Mouse (Mus musculus): ENCODE data around the gene Gm45716. TPM values are rescaled to one million over a fixed set of nuclear protein-coding genes. Genes with fewer than 3 reads are reported as not detected.
A peak's percentile ranks its signal among the peaks of the same experiment; 100 is the strongest.

Gene Gm45716
- polyA plus RNA-seq (2012; rRNA removed) = 0.62 and 1.2 TPM in 2 replicates

DNA sequence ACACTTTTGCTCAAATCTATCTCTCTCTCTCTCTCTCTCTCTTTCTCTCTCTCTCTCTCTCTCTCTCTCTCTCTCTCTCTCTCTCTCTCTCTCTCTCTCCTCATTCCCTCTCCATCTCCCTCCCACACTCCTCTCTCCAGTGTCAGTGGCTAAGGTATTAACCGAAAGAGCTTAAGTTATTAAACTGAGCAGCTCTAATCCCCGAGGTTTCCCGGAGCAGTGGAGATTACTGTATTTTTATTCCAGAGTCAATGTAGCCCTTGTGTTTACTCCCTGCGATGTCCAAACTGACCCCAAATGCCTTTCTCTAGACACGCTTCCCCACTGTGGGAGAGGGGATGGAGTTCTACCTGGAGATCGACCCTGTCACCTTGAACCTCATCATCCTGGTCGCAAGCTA lies at the start of gene Gm45716:
Gene Gm45716 (plus strand): TSS at position 243 of the 400 bp plus-strand sequence.
- 90% methylated on average over 7 of the region's 7 CpGs for WGBS
- TF ChIP-seq CTCF (IDR thresholded peaks at IDR 0.05; ENCODE audit: extremely low read depth, insufficient read depth, insufficient read length, insufficient replicate concordance) (no peak), POLR2A (IDR thresholded peaks at IDR 0.05; ENCODE audit: low read depth, low read length) (no peak)

GRCm38 (mm10) chr11:90142393-90142792 lies 45.1 kb upstream of the Gm45716 start:
- Histone ChIP-seq H3K4me3 (ENCODE audit: extremely low read depth, insufficient read depth, insufficient read length) (no peak overlapping the region), H3K27me3 (ENCODE audit: control insufficient read depth, insufficient read depth, low read length) (no peaks in the 10 kb centered on the region), H3K36me3 (ENCODE audit: control insufficient read depth, insufficient read depth, low read length) (no peaks in the 10 kb centered on the region), H3K27ac (ENCODE audit: insufficient read depth, low read length) (no peak overlapping the region), H3K4me1 (ENCODE audit: control insufficient read depth, insufficient read depth, insufficient read length) (no peaks in the 10 kb centered on the region)
- DNase-seq (ENCODE audit: low read depth in 1 of 2, low spot score in 2 of 2) = no peak
- WGBS = 82% methylated on average over 4 of the region's 4 CpGs
- TF ChIP-seq CTCF (IDR thresholded peaks at IDR 0.05; ENCODE audit: extremely low read depth, insufficient read depth, insufficient read length, insufficient replicate concordance) (no peak), POLR2A (IDR thresholded peaks at IDR 0.05; ENCODE audit: low read depth, low read length) (no peak)

More for the DNA sequence above, at the start of gene Gm45716:
- H3K36me3 ChIP-seq (ENCODE audit: control insufficient read depth, insufficient read depth, low read length) = no peaks in the 10 kb centered on the region
- no peaks in the 10 kb centered on the region for H3K4me1 ChIP-seq (ENCODE audit: control insufficient read depth, insufficient read depth, insufficient read length)
- no peak within 1 kb of the TSS for H3K27ac ChIP-seq (ENCODE audit: insufficient read depth, low read length)
- DNase-seq (ENCODE audit: low read depth in 1 of 2, low spot score in 2 of 2) = no peak
- no peak within 1 kb of the TSS for H3K4me3 ChIP-seq (ENCODE audit: extremely low read depth, insufficient read depth, insufficient read length)
- no peaks in the 10 kb centered on the region for H3K27me3 ChIP-seq (ENCODE audit: control insufficient read depth, insufficient read depth, low read length)

- WGBS = 74% methylated on average over 4 of the region's 4 CpGs
- no peaks in the 10 kb centered on the region for H3K4me1 ChIP-seq (ENCODE audit: control insufficient read depth, insufficient read depth, insufficient read length)
- no peak overlapping the region for H3K27ac ChIP-seq (ENCODE audit: insufficient read depth, low read length)
- H3K4me3 ChIP-seq (ENCODE audit: extremely low read depth, insufficient read depth, insufficient read length) = no peak overlapping the region
- H3K27me3 ChIP-seq (ENCODE audit: control insufficient read depth, insufficient read depth, low read length) = no peaks in the 10 kb centered on the region
- DNase-seq (ENCODE audit: low read depth in 1 of 2, low spot score in 2 of 2) = no peak
- no peaks in the 10 kb centered on the region for H3K36me3 ChIP-seq (ENCODE audit: control insufficient read depth, insufficient read depth, low read length)
- TF ChIP-seq CTCF (IDR thresholded peaks at IDR 0.05; ENCODE audit: extremely low read depth, insufficient read depth, insufficient read length, insufficient replicate concordance) (no peak), POLR2A (IDR thresholded peaks at IDR 0.05; ENCODE audit: low read depth, low read length) (no peak)
These were observed 44.5 kb upstream of the Gm45716 start for GRCm38 (mm10) chr11:90142936-90143335.

- TF ChIP-seq POLR2A (IDR thresholded peaks at IDR 0.05; ENCODE audit: low read depth, low read length) = no peak
- no peak for TF ChIP-seq CTCF (IDR thresholded peaks at IDR 0.05; ENCODE audit: extremely low read depth, insufficient read depth, insufficient read length, insufficient replicate concordance)
- no peaks in the 10 kb centered on the region for H3K27me3 ChIP-seq (ENCODE audit: control insufficient read depth, insufficient read depth, low read length)
- no peaks in the 10 kb centered on the region for H3K36me3 ChIP-seq (ENCODE audit: control insufficient read depth, insufficient read depth, low read length)
- no peaks in the 10 kb centered on the region for H3K4me1 ChIP-seq (ENCODE audit: control insufficient read depth, insufficient read depth, insufficient read length)
- 92% methylated on average over 17 of the region's 17 CpGs for WGBS
- no peak for DNase-seq (ENCODE audit: low read depth in 1 of 2, low spot score in 2 of 2)
- no peak overlapping the region for H3K27ac ChIP-seq (ENCODE audit: insufficient read depth, low read length)
- no peak overlapping the region for H3K4me3 ChIP-seq (ENCODE audit: extremely low read depth, insufficient read depth, insufficient read length)
These were observed 41.2 kb upstream of the Gm45716 start for GRCm38 (mm10) chr11:90146086-90146860.

DNA sequence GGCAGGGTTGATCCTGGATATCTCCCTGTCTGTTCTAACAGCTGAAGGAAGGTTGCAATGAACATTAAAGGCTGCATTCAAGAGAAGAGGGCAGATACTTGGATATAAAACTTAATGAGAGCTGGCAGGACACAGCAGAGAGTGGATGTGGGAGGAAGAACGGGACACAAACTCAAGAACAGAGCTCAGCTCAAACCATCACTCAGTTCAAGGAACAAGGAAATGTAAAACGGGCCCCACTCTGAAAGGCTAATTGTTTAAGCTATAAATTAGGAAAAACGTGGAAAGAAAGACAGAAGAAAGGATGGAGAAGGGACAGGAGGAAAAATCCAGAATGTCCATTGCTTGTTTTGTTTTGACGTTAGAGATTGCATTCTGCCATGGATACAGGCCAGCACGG lies 32.4 kb upstream of the Gm45716 start:
- H3K27me3 ChIP-seq (ENCODE audit: control insufficient read depth, insufficient read depth, low read length) = no peaks in the 10 kb centered on the region
- DNase-seq (ENCODE audit: low read depth in 1 of 2, low spot score in 2 of 2) = no peak
- H3K36me3 ChIP-seq (ENCODE audit: control insufficient read depth, insufficient read depth, low read length) = no peaks in the 10 kb centered on the region
- WGBS = 59% methylated on average over 5 of the region's 5 CpGs
- TF ChIP-seq POLR2A (IDR thresholded peaks at IDR 0.05; ENCODE audit: low read depth, low read length) (no peak), CTCF (IDR thresholded peaks at IDR 0.05; ENCODE audit: extremely low read depth, insufficient read depth, insufficient read length, insufficient replicate concordance) (no peak)
- H3K4me3 ChIP-seq (ENCODE audit: extremely low read depth, insufficient read depth, insufficient read length) = no peak overlapping the region
- H3K4me1 ChIP-seq (ENCODE audit: control insufficient read depth, insufficient read depth, insufficient read length) = no peaks in the 10 kb centered on the region
- no peak overlapping the region for H3K27ac ChIP-seq (ENCODE audit: insufficient read depth, low read length)

GRCm38 (mm10) chr11:90155466-90155865 lies 32.0 kb upstream of the Gm45716 start:
- Histone ChIP-seq H3K27ac (ENCODE audit: insufficient read depth, low read length) (no peak overlapping the region), H3K27me3 (ENCODE audit: control insufficient read depth, insufficient read depth, low read length) (no peaks in the 10 kb centered on the region), H3K4me1 (ENCODE audit: control insufficient read depth, insufficient read depth, insufficient read length) (no peaks in the 10 kb centered on the region), H3K36me3 (ENCODE audit: control insufficient read depth, insufficient read depth, low read length) (no peaks in the 10 kb centered on the region), H3K4me3 (ENCODE audit: extremely low read depth, insufficient read depth, insufficient read length) (no peak overlapping the region)
- DNase-seq (ENCODE audit: low read depth in 1 of 2, low spot score in 2 of 2) = no peak
- 30% methylated on average over 2 of the region's 2 CpGs for WGBS
- no peak for TF ChIP-seq POLR2A (IDR thresholded peaks at IDR 0.05; ENCODE audit: low read depth, low read length)
- TF ChIP-seq CTCF (IDR thresholded peaks at IDR 0.05; ENCODE audit: extremely low read depth, insufficient read depth, insufficient read length, insufficient replicate concordance) = no peak

GRCm38 (mm10) chr11:90167771-90168170 lies 19.7 kb upstream of the Gm45716 start:
- H3K4me1 ChIP-seq (ENCODE audit: control insufficient read depth, insufficient read depth, insufficient read length) = no peaks in the 10 kb centered on the region
- no peak for DNase-seq (ENCODE audit: low read depth in 1 of 2, low spot score in 2 of 2)
- H3K27ac ChIP-seq (ENCODE audit: insufficient read depth, low read length) = no peak overlapping the region
- 6% methylated on average over 6 of the region's 6 CpGs for WGBS
- no peaks in the 10 kb centered on the region for H3K36me3 ChIP-seq (ENCODE audit: control insufficient read depth, insufficient read depth, low read length)
- peak; percentile 28; the same call in 1 of the 2 replicates for TF ChIP-seq CTCF (IDR thresholded peaks at IDR 0.05; ENCODE audit: extremely low read depth, insufficient read depth, insufficient read length, insufficient replicate concordance)
- no peak for TF ChIP-seq POLR2A (IDR thresholded peaks at IDR 0.05; ENCODE audit: low read depth, low read length)
- H3K27me3 ChIP-seq (ENCODE audit: control insufficient read depth, insufficient read depth, low read length) = no peaks in the 10 kb centered on the region
- H3K4me3 ChIP-seq (ENCODE audit: extremely low read depth, insufficient read depth, insufficient read length) = no peak overlapping the region

Measured in spleen, adult 2 months (tissue).